Mouse (Mus musculus): ENCODE measurements around the gene Epb42. TPM values are rescaled to one million over a fixed set of nuclear protein-coding genes. Genes with fewer than 3 reads are reported as not detected.
"Not testable (repeated sequence)": the region's sequence is repeated elsewhere in the genome, so short reads cannot be mapped to it uniquely, and the experiment has no call there.

Gene Epb42
- total RNA-seq, 2 experiments from 2014 or later: 0.52 to 0.57 TPM

GRCm38 (mm10) chr2:121008664-121009007 lies 28.2 kb downstream of the Epb42 start:
- no peak for DNase-seq (ENCODE audit: low spot score in 2 of 2)

GRCm38 (mm10) chr2:121007925-121008663 lies 28.8 kb downstream of the Epb42 start, which contains the start of gene Ccndbp1:
TSS of gene Ccndbp1 (plus strand) at chr2:121008403.
- peak; percentile 83 to 91 for DNase-seq (ENCODE audit: low spot score in 2 of 2)

GRCm38 (mm10) chr2:121006986-121007385 lies 29.9 kb downstream of the Epb42 start:
- no peak for DNase-seq (ENCODE audit: low spot score in 2 of 2)

- DNase-seq (ENCODE audit: low spot score in 2 of 2): no peak
These were observed 32.7 kb downstream of the Epb42 start for GRCm38 (mm10) chr2:121004018-121004811.

- DNase-seq (ENCODE audit: low spot score in 2 of 2): no peak
These were observed 33.3 kb downstream of the Epb42 start for GRCm38 (mm10) chr2:121003586-121003985.

GRCm38 (mm10) chr2:120998863-120999262 lies 38.0 kb downstream of the Epb42 start:
- no peak for DNase-seq (ENCODE audit: low spot score in 2 of 2)

- not testable (repeated sequence) for DNase-seq (ENCODE audit: low spot score in 2 of 2)
These were observed 40.3 kb downstream of the Epb42 start for GRCm38 (mm10) chr2:120996607-120997006.

- DNase-seq (ENCODE audit: low spot score in 2 of 2): no peak
These were observed 45.7 kb downstream of the Epb42 start for GRCm38 (mm10) chr2:120991196-120991595.

GRCm38 (mm10) chr2:120985241-120985640 lies 51.6 kb downstream of the Epb42 start:
- DNase-seq (ENCODE audit: low spot score in 2 of 2): no peak

- DNase-seq (ENCODE audit: low spot score in 2 of 2): no peak
These were observed 53.3 kb downstream of the Epb42 start for GRCm38 (mm10) chr2:120983611-120984010.

GRCm38 (mm10) chr2:120980861-120981260 lies 56.0 kb downstream of the Epb42 start:
- DNase-seq (ENCODE audit: low spot score in 2 of 2): no peak

GRCm38 (mm10) chr2:120979819-120980218 lies 57.1 kb downstream of the Epb42 start:
- DNase-seq (ENCODE audit: low spot score in 2 of 2): no peak

- no peak for DNase-seq (ENCODE audit: low spot score in 2 of 2)
These were observed 58.2 kb downstream of the Epb42 start for GRCm38 (mm10) chr2:120978693-120979037.

GRCm38 (mm10) chr2:120977926-120978692 lies 58.8 kb downstream of the Epb42 start:
- no peak for DNase-seq (ENCODE audit: low spot score in 2 of 2)

GRCm38 (mm10) chr2:120976990-120977925 lies 59.6 kb downstream of the Epb42 start, which contains the start of gene Tmem62:
TSS of gene Tmem62 (plus strand) at chr2:120977017.
- DNase-seq (ENCODE audit: low spot score in 2 of 2): peak; percentile 52 to 63

- no peak for DNase-seq (ENCODE audit: low spot score in 2 of 2)
These were observed 60.6 kb downstream of the Epb42 start for GRCm38 (mm10) chr2:120976308-120976707.

GRCm38 (mm10) chr2:120972964-120973363 lies 63.9 kb downstream of the Epb42 start:
- no peak for DNase-seq (ENCODE audit: low spot score in 2 of 2)

GRCm38 (mm10) chr2:120972257-120972656 lies 64.6 kb downstream of the Epb42 start:
- DNase-seq (ENCODE audit: low spot score in 2 of 2): not testable (repeated sequence)

- no peak for DNase-seq (ENCODE audit: low spot score in 2 of 2)
These were observed 65.1 kb downstream of the Epb42 start for GRCm38 (mm10) chr2:120971766-120972165.

GRCm38 (mm10) chr2:120970559-120971080 lies 66.3 kb downstream of the Epb42 start, which contains the start of gene Ubr1:
TSS of gene Ubr1 (minus strand) at chr2:120970715.
- peak; percentile 67 to 84 for DNase-seq (ENCODE audit: low spot score in 2 of 2)

Measured in gastrocnemius, postnatal 4 days (tissue).